Mouse (Mus musculus): ENCODE data around the gene Rab27a. TPM values are rescaled to one million over a fixed set of nuclear protein-coding genes. Genes with fewer than 3 reads are reported as not detected.

Rab27a gene
- polyA plus RNA-seq (2014; fragmentation: Nextera tagmentation; extraction: Ambion mirVana): 1.6 and 2.0 TPM in 2 replicates

DNA sequence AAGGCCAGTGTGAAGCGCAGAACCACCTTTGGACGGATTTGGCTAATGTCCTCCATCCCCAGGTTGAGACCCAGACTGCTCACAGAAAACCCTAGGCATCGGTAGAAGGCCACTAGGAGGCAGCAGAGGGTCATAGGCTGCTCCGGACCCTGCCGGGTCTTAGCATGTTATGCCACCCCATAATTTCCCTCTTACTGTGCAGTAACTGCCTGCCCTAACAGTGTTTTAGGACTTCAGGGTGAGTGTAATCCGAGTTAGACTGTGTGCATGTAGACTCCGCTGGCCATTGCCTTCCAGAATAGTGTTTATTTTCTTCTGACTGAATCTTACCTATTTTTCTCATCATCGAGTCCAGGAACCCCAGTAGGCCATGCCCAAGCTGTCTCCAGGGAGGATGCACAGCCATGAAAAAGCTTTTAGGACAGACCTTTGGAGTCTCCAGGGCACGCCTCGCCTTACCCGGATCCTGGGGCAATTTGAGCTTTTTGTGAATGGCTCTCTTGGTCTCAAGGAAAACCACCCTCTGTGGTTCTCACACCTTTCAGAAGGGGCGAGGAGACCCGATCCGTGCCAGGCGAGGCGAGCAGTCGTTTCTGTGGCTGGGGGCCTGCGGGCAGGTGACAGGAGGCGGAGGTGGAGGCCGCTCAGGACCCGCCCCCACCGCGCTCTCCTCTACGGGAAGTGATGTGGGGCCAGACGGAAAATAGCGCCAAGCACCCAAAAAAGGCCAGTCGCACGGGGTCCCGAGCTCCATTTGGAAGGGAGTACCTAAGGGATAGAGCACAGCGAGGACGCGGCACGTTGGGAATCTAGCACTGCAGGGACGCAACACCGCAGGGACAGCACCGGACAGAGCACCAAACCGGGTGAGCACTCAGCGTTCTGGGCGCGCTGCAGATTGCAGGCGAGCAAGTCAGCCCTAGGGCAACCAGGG lies at the start of gene Rab27a:
Rab27a (plus strand) TSS at position 709 of the 934 bp plus-strand sequence.
- WGBS (ENCODE audit: insufficient replicate concordance): 1% methylated on average over 41 of the region's 41 CpGs
- peak within 1 kb of the TSS; percentile 44 for H3K4me3 ChIP-seq (ENCODE audit: low read depth, low read length)
- no peaks in the 10 kb centered on the region for H3K27me3 ChIP-seq (ENCODE audit: control insufficient read depth, insufficient read depth, low read length)
- no peaks in the 10 kb centered on the region for H3K9me3 ChIP-seq (replicated peaks; ENCODE audit: control insufficient read depth, low read length)
- H3K4me2 ChIP-seq: peak within 1 kb of the TSS; percentile 87
- peak within 1 kb of the TSS; percentile 66 for H3K9ac ChIP-seq (ENCODE audit: low read depth, low read length)
- no peaks in the 10 kb centered on the region for H3K36me3 ChIP-seq (ENCODE audit: control insufficient read depth, insufficient read depth, low read length)
- ATAC-seq (replicated peaks; ENCODE audit: insufficient number of reproducible peaks, low FRiP score, low TSS enrichment): peak; percentile 48; the same call in 1 of the 2 replicates
- H3K27ac ChIP-seq (ENCODE audit: low read depth, low read length): no peak within 1 kb of the TSS
- H3K4me1 ChIP-seq (ENCODE audit: control insufficient read depth, insufficient read depth, low read length): peaks cover 3% of the 10 kb centered on the region

- H3K27me3 ChIP-seq (ENCODE audit: control insufficient read depth, insufficient read depth, low read length): no peaks in the 10 kb centered on the region
- H3K27ac ChIP-seq (ENCODE audit: low read depth, low read length): no peak overlapping the region
- no peak overlapping the region for H3K4me3 ChIP-seq (ENCODE audit: low read depth, low read length)
- ATAC-seq (replicated peaks; ENCODE audit: insufficient number of reproducible peaks, low FRiP score, low TSS enrichment): no peak
- H3K4me1 ChIP-seq (ENCODE audit: control insufficient read depth, insufficient read depth, low read length): no peaks in the 10 kb centered on the region
- no peaks in the 10 kb centered on the region for H3K36me3 ChIP-seq (ENCODE audit: control insufficient read depth, insufficient read depth, low read length)
- H3K9me3 ChIP-seq (replicated peaks; ENCODE audit: control insufficient read depth, low read length): no peaks in the 10 kb centered on the region
- no peak overlapping the region for H3K9ac ChIP-seq (ENCODE audit: low read depth, low read length)
- no peak overlapping the region for H3K4me2 ChIP-seq
Observed at GRCm38 (mm10) chr9:72996167-72996566, 48.5 kb upstream of the Rab27a start.

GRCm38 (mm10) chr9:72996806-72997205 lies 47.8 kb upstream of the Rab27a start:
- no peak for ATAC-seq (replicated peaks; ENCODE audit: insufficient number of reproducible peaks, low FRiP score, low TSS enrichment)
- H3K4me2 ChIP-seq: no peak overlapping the region
- H3K9me3 ChIP-seq (replicated peaks; ENCODE audit: control insufficient read depth, low read length): no peaks in the 10 kb centered on the region
- H3K36me3 ChIP-seq (ENCODE audit: control insufficient read depth, insufficient read depth, low read length): no peaks in the 10 kb centered on the region
- H3K27me3 ChIP-seq (ENCODE audit: control insufficient read depth, insufficient read depth, low read length): no peaks in the 10 kb centered on the region
- H3K9ac ChIP-seq (ENCODE audit: low read depth, low read length): no peak overlapping the region
- no peak overlapping the region for H3K27ac ChIP-seq (ENCODE audit: low read depth, low read length)
- H3K4me3 ChIP-seq (ENCODE audit: low read depth, low read length): no peak overlapping the region
- no peaks in the 10 kb centered on the region for H3K4me1 ChIP-seq (ENCODE audit: control insufficient read depth, insufficient read depth, low read length)
- 57% methylated on average over 7 of the region's 7 CpGs for WGBS (ENCODE audit: insufficient replicate concordance)

DNA sequence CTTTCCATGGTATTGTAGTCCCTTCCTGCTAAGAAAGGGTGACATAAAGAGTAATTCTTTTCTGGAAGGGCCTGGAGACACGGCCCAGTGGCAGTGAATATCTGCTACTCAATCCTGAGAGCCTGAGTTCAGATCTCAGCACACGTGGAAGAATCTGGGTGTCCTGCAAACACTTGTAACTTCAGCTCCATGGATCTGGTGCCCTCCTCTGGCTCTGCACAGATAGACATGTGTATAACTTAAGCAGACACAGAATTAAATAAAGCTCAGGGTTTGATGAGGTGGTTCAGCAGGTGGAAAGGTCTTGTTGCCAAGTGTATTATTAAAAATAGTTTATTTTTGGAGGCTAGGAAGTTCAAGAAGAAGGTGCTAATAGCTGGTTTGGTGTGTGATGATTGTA lies 44.2 kb upstream of the Rab27a start:
- Histone ChIP-seq H3K36me3 (ENCODE audit: control insufficient read depth, insufficient read depth, low read length) (no peaks in the 10 kb centered on the region; the same call in 1 of the 2 replicates), H3K4me1 (ENCODE audit: control insufficient read depth, insufficient read depth, low read length) (no peaks in the 10 kb centered on the region), H3K4me2 (no peak overlapping the region), H3K9ac (ENCODE audit: low read depth, low read length) (no peak overlapping the region), H3K27me3 (ENCODE audit: control insufficient read depth, insufficient read depth, low read length) (no peaks in the 10 kb centered on the region), H3K4me3 (ENCODE audit: low read depth, low read length) (no peak overlapping the region), H3K27ac (ENCODE audit: low read depth, low read length) (no peak overlapping the region), H3K9me3 (replicated peaks; ENCODE audit: control insufficient read depth, low read length) (no peaks in the 10 kb centered on the region)
- no peak for ATAC-seq (replicated peaks; ENCODE audit: insufficient number of reproducible peaks, low FRiP score, low TSS enrichment)
- WGBS (ENCODE audit: insufficient replicate concordance): 58% methylated on average over 2 of the region's 2 CpGs

DNA sequence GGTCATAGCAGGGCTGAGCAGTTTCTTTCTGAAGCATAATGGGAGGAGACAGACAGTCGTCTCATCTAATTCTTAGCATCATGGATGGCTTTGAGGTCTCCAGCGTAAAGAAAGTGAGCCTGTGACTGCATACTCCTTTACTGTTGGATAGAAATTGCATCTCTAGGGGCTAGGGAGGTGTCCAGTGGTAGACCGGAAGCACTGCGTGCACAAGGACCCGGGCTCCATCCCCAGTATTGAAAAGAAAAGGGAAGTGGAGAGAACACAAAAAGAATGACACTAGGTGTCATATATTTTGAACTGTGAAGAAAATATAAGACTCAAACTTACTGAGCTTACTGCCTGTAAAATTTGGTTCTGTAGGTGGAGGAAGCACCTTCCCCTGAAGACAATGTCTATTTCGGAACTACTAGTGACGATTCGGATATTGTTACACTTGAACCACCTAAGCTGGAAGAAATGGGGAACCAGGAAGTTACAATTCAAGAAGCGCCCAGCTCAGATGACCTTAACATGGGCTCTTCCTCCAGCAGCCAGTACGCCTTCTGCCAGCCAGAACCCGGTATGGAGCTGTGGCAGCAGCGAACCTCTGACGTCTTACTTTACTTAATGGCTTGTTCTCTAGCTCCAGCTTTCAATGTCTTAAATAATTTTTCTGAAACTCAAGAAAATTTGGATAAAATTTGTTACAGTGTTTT lies 43.2 kb upstream of the Rab27a start:
- Histone ChIP-seq H3K27ac (ENCODE audit: low read depth, low read length) (no peak overlapping the region), H3K4me1 (ENCODE audit: control insufficient read depth, insufficient read depth, low read length) (no peaks in the 10 kb centered on the region), H3K9ac (ENCODE audit: low read depth, low read length) (no peak overlapping the region), H3K4me2 (no peak overlapping the region), H3K36me3 (ENCODE audit: control insufficient read depth, insufficient read depth, low read length) (peaks cover 4% of the 10 kb centered on the region; the same call in 1 of the 2 replicates), H3K4me3 (ENCODE audit: low read depth, low read length) (no peak overlapping the region), H3K27me3 (ENCODE audit: control insufficient read depth, insufficient read depth, low read length) (no peaks in the 10 kb centered on the region), H3K9me3 (replicated peaks; ENCODE audit: control insufficient read depth, low read length) (no peaks in the 10 kb centered on the region)
- no peak for ATAC-seq (replicated peaks; ENCODE audit: insufficient number of reproducible peaks, low FRiP score, low TSS enrichment)
- WGBS (ENCODE audit: insufficient replicate concordance): 85% methylated on average over 13 of the region's 13 CpGs

- H3K4me1 ChIP-seq (ENCODE audit: control insufficient read depth, insufficient read depth, low read length): no peaks in the 10 kb centered on the region
- H3K4me3 ChIP-seq (ENCODE audit: low read depth, low read length): no peak overlapping the region
- H3K4me2 ChIP-seq: no peak overlapping the region
- ATAC-seq (replicated peaks; ENCODE audit: insufficient number of reproducible peaks, low FRiP score, low TSS enrichment): no peak
- 70% methylated on average over 3 of the region's 3 CpGs for WGBS (ENCODE audit: insufficient replicate concordance)
- H3K36me3 ChIP-seq (ENCODE audit: control insufficient read depth, insufficient read depth, low read length): peaks cover 4% of the 10 kb centered on the region; the same call in 1 of the 2 replicates
- no peaks in the 10 kb centered on the region for H3K27me3 ChIP-seq (ENCODE audit: control insufficient read depth, insufficient read depth, low read length)
- H3K9ac ChIP-seq (ENCODE audit: low read depth, low read length): no peak overlapping the region
- H3K9me3 ChIP-seq (replicated peaks; ENCODE audit: control insufficient read depth, low read length): no peaks in the 10 kb centered on the region
- H3K27ac ChIP-seq (ENCODE audit: low read depth, low read length): no peak overlapping the region
Observed at GRCm38 (mm10) chr9:73002177-73002576, 42.5 kb upstream of the Rab27a start.

DNA sequence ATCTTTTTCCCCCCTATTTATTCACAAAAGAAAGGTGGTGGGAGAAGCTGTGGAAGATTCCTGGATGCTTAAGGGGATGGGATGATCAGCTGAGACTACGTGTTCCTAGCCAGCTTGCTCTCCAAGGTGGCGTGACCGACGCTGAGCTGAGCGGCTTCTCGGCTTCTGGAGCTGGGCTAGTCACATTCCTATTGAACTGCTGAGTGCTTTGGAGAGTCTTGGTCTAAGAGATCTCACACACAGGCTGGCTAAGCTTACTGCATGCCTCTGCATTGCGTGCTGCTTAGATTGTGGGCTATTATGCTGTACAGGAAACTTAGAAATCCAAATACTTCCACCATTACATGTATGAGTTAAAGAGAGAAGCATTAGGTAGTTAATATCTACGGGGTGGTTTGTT lies 40.6 kb upstream of the Rab27a start:
- Histone ChIP-seq H3K9ac (ENCODE audit: low read depth, low read length) (no peak overlapping the region), H3K9me3 (replicated peaks; ENCODE audit: control insufficient read depth, low read length) (no peaks in the 10 kb centered on the region), H3K4me1 (ENCODE audit: control insufficient read depth, insufficient read depth, low read length) (no peaks in the 10 kb centered on the region), H3K27ac (ENCODE audit: low read depth, low read length) (no peak overlapping the region), H3K27me3 (ENCODE audit: control insufficient read depth, insufficient read depth, low read length) (no peaks in the 10 kb centered on the region), H3K4me2 (no peak overlapping the region), H3K36me3 (ENCODE audit: control insufficient read depth, insufficient read depth, low read length) (peaks cover 4% of the 10 kb centered on the region; the same call in 1 of the 2 replicates), H3K4me3 (ENCODE audit: low read depth, low read length) (no peak overlapping the region)
- ATAC-seq (replicated peaks; ENCODE audit: insufficient number of reproducible peaks, low FRiP score, low TSS enrichment): no peak
- 80% methylated on average over 8 of the region's 8 CpGs for WGBS (ENCODE audit: insufficient replicate concordance)

DNA sequence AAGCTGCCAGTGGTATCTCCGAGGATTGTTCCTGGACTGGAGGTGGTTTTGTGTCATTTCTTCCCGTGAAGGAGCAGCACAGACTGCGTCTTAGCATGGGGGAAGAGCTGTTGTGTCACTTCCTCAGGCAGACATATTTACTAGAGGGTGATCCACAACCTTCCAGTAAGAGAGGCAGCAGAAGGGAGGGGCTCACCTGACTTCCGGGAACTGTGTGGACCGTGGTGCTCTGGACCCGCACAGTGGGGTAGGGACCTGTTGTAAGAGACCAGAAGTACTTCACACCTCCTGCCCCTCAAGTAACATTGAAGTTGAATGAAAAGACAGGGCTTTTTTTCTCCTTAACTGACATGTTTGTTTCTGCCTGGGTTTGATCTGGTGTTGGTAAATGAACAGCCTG lies 39.5 kb upstream of the Rab27a start:
- ATAC-seq (replicated peaks; ENCODE audit: insufficient number of reproducible peaks, low FRiP score, low TSS enrichment): no peak
- H3K9me3 ChIP-seq (replicated peaks; ENCODE audit: control insufficient read depth, low read length): no peaks in the 10 kb centered on the region
- no peak overlapping the region for H3K27ac ChIP-seq (ENCODE audit: low read depth, low read length)
- no peaks in the 10 kb centered on the region for H3K27me3 ChIP-seq (ENCODE audit: control insufficient read depth, insufficient read depth, low read length)
- peaks cover 4% of the 10 kb centered on the region; the same call in 1 of the 2 replicates for H3K36me3 ChIP-seq (ENCODE audit: control insufficient read depth, insufficient read depth, low read length)
- no peak overlapping the region for H3K9ac ChIP-seq (ENCODE audit: low read depth, low read length)
- WGBS (ENCODE audit: insufficient replicate concordance): 77% methylated on average over 6 of the region's 6 CpGs
- no peak overlapping the region for H3K4me2 ChIP-seq
- no peaks in the 10 kb centered on the region for H3K4me1 ChIP-seq (ENCODE audit: control insufficient read depth, insufficient read depth, low read length)
- H3K4me3 ChIP-seq (ENCODE audit: low read depth, low read length): no peak overlapping the region

Measured in heart, embryonic 11.5 days (tissue).